Mouse (Mus musculus): ENCODE measurements around the gene Cyp2u1. TPM values are rescaled to one million over a fixed set of nuclear protein-coding genes. Genes with fewer than 3 reads are reported as not detected.

Gene Cyp2u1
- 0.84 TPM for polyA plus RNA-seq (2014; fragmentation: Illumina TruSeq; extraction: RNeasy Lipid Tissue Mini Kit (QIAGEN cat#74804); ENCODE audit: low read depth, low replicate concordance)

DNA sequence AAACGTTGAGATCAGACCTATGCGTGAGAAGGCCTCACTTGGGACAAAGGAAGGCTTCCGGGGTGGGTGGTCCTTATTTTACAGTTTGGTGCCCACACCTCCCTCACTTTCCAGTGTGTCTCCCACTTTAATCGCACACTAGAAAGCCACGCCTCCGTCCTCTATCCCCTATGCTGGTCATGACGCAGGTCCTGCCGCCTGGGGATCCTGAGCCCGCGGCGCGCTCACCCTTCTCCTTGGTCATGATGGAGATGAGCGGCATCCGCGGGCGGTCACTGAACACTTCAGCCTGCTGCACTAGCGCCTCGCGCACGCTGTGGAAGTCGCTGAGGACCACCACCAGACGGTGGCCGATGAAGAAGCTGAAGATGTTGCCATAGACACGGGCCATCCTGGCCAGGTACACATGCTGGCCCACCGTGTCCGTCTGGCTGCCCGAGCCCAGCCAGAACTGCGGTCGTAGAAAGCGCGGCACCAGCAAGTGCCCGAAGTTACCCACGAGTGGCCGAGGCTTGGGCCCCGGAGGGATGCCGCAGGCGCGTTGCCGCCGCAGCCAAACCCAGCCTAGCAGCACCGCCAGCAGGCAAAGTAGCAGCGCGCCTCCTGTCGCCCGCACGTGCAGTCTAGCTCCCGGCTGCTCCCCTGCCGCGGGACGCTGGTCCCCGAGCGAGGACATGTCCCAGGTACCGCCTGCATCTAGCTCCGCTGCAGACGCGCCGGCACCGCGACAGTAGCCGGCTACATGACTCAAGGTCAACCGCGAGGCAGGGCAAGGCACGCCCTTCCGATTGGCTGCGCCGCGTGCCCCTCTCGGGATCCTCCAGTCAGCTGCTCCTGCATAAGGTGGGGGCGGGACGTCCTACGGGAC is at the start of gene Cyp2u1:
Gene Cyp2u1, minus strand, starts transcription at position 776 of the 868 bp plus-strand sequence.

DNA sequence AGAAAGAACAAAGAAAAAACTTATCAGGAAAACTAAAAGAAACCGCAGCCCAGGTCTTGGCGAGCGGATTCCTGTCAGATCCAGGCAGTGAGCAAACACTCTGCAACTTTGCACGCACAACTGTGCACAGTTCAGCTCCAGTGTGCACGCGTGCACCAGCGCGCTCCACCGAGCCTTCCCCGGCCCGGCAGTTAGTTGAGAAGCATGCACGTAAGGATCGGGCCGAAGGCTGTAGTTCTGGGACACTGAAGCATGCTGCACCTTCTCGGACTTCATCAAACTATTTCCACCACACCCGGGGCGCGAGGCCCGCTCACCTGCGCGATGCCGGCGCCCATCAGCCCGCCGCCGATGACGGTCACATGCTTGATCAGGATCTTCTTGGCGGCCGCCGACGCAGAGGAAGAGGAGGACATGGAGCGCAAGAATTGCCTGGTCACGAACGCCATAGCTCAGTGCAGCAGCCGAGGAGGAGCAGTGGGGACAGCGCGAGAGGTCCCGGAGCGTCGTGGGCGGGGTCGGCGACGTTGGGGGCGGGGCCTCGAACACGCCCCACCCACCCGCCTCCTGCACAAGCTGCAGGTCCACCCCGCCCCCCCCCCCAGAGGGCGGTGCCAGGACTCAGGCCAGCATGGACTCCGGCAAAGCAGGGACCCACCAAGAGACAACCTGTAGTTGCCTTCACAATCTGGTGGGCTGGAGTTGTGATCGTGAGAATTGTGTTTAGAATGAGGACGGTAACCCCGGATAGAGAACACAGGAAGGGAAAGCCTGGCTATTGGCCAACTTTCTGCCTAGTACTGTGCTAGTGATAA is 31.3 kb downstream of the Cyp2u1 start, which contains the start of gene Hadh:
Gene Hadh, minus strand, starts transcription at position 543 of the 815 bp plus-strand sequence.

Other genes starting within 250 kb of the Cyp2u1 start
- 15.3 TPM for gene Lef1, start 192.8 kb downstream of the Cyp2u1 start, polyA plus RNA-seq (2014; fragmentation: Illumina TruSeq; extraction: RNeasy Lipid Tissue Mini Kit (QIAGEN cat#74804); ENCODE audit: low read depth, low replicate concordance)
- gene Hadh, start 31.1 kb downstream of the Cyp2u1 start, polyA plus RNA-seq (2014; fragmentation: Illumina TruSeq; extraction: RNeasy Lipid Tissue Mini Kit (QIAGEN cat#74804); ENCODE audit: low read depth, low replicate concordance): 195 TPM
- gene Sgms2, start 188.2 kb upstream of the Cyp2u1 start, polyA plus RNA-seq (2014; fragmentation: Illumina TruSeq; extraction: RNeasy Lipid Tissue Mini Kit (QIAGEN cat#74804); ENCODE audit: low read depth, low replicate concordance): 29.5 TPM